Mouse (Mus musculus) large intestine, adult 2 months (tissue): ENCODE data around the gene 1700029I15Rik. TPM values are rescaled to one million over a fixed set of nuclear protein-coding genes. Genes with fewer than 3 reads are reported as not detected.

Experiments
- DNase-seq: peaks from one replicate; pipeline ENCODE4 v3.0.0-alpha.2; 2012; ENCODE audit warnings: low read depth, low spot score
- WGBS: fragments of 180-500 bp; shearing (Covaris S2); methylation state at CpG from one replicate; pipeline ENCODE4 v1.1.7; 2018; 5-methylcytosine and 5-hydroxymethylcytosine counted together
- polyA plus RNA-seq: library from polyadenylated mRNA; depleted of rRNA; stranded (reverse); fragments of >200 nt; gene quantifications from 2 replicates; pipeline ENCODE4 v1.2.3, GENCODE M21; 2012; rRNA removed

Gene 1700029I15Rik
- 3.5 and 5.9 TPM in 2 replicates for polyA plus RNA-seq

- 85% methylated on average over 5 of the region's 5 CpGs for WGBS
- DNase-seq: no peak
These were observed at the start of gene 1700029I15Rik for GRCm38 (mm10) chr2:92381901-92382588. TSS of gene 1700029I15Rik (plus strand) at chr2:92382538.

DNA sequence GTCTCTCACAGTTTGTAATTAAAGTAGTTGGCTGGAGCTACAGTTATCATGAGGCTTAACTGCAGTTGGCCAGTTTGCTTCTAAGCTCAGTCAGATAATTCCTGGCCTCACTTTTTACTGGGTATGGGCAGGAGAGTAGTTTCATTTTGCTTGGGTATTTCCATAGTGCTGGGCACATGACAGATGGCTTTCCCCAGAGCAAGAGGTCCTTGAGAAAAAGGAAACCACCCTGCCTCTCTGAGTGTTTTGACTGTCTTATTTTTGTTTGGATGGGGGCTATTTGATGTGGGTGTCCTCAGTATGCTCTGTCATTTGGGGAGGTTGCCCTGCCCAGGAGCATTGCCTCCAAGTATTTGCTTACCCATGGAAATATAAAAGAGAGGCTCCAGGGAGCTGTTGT is 39.9 kb upstream of the 1700029I15Rik start:
- no peak for DNase-seq

GRCm38 (mm10) chr2:92347191-92347590 is 35.1 kb upstream of the 1700029I15Rik start:
- WGBS: 88% methylated on average over 2 of the region's 2 CpGs
- no peak for DNase-seq

GRCm38 (mm10) chr2:92349589-92350425 is 32.5 kb upstream of the 1700029I15Rik start:
- WGBS: 67% methylated on average over 6 of the region's 6 CpGs
- no peak for DNase-seq

GRCm38 (mm10) chr2:92350686-92351085 is 31.7 kb upstream of the 1700029I15Rik start:
- no peak for DNase-seq
- WGBS: 79% methylated on average over 5 of the region's 5 CpGs

DNA sequence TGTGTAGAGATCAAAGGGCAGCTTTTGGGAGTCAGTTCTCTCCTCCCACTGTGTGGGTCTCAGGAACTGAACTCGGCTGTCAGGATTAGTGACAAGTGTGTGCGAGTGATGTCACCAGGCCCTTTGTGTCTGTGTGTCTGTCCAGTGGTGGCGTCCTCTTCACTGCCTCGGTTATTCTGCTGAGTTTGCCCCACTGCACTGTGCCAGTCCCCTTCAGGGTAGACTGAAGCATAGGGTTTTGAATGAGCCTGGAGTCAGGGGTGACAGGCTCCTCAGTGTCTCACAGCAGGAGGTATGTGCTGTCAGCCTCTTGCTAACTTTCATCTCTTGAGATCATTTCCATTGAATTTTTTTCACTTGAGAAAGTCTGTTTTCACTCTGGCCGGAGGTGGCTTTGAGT is 28.9 kb upstream of the 1700029I15Rik start:
- 78% methylated on average over 5 of the region's 5 CpGs for WGBS
- DNase-seq: no peak

GRCm38 (mm10) chr2:92354224-92354623 is 28.1 kb upstream of the 1700029I15Rik start:
- 33% methylated on average over 6 of the region's 6 CpGs for WGBS
- no peak for DNase-seq

- WGBS: 67% methylated on average over 2 of the region's 2 CpGs
- no peak for DNase-seq
These were observed 23.0 kb upstream of the 1700029I15Rik start for GRCm38 (mm10) chr2:92359301-92359700.

DNA sequence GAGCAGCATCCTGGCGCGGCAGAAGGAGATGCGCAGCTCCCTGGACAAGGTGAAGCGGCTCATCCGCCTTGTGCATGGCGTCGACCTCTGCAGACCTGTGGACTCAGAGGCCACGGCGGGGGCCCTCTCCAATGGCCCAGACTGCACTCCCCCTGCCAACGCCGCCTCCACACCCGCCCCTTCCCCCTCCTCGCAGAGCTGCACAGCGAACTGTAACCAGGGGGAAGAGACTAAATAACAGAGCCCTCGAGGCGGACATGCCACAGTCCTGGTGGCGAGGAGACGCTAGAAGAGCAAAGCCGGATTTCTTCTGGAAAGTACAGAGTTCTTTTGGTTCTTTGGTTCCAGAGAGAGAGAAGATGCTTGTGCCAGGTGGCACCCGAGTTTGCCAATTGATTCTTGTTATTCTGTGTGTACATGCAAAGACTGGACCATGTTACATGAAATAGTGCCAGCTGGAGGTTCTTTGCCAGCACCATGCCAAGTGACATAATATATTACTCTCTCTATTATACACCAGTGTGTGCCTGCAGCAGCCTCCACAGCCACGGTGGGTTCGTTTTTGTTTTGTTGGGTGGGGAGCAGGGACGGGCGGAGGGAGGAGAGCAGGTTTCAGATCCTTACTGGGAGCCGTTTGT is 22.0 kb upstream of the 1700029I15Rik start:
- no peak for DNase-seq
- 76% methylated on average over 25 of the region's 25 CpGs for WGBS

DNA sequence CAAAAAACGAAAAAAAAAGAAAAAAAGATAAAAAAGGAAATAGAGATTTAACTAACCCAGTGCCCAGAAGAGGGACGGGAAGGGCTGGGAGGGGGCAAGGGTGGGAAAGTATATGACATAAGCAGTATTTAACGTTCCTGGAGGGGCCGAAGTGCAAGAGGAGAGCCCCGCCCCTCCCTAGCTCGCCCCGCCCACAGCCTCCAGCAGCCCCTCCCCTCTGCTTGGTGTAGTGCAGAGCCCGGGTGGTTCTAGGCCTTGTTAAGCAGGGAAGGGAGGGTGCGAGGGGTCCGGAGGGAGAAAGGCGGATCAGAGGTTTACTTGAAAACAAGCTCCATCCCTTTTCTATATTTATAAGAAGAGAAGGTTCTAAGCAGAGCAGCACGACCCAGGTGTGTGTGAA is 21.4 kb upstream of the 1700029I15Rik start:
- DNase-seq: no peak
- 26% methylated on average over 12 of the region's 12 CpGs for WGBS

DNA sequence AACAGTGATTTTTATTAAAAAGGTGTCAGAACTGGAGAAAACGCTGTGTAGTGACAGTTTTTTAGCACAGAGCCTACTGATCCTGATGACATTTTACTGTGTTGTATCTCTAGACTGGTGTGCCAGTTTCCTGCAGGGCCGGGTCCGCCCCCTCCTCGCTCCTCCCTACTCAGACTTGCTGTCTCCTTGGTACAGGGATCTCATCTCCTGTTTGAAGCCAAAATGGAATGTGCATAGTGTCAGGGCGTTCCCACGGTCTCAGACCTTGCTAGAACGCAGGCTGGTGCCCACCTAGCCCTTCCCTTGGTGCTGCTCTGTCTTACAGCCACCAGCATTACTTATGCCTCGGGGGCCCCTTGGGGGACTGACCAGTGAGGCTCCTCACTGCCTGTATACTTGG is 20.5 kb upstream of the 1700029I15Rik start:
- no peak for DNase-seq
- 89% methylated on average over 8 of the region's 8 CpGs for WGBS

GRCm38 (mm10) chr2:92362571-92363228 is 19.6 kb upstream of the 1700029I15Rik start:
- no peak for DNase-seq
- 94% methylated on average over 6 of the region's 6 CpGs for WGBS

DNA sequence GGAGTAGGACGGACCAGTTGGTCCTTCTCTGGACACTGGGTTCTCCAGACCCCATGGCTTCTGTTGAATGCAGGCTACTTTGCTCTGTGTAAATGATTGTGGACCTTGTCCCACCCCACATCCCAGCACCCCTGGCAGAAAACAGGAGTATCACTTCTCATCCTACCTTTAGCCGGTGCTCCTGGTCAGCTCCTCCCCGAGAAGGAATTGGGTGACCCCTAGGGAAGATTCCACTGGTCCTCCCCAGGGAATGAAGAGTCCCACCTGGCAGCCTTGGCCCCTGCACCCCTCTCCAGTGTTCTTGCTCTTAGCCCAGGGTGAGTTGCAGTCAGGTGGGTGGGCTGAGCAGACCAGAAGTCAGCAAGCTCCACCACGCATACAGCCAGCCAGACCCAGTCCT is 18.3 kb upstream of the 1700029I15Rik start:
- 92% methylated on average over 4 of the region's 4 CpGs for WGBS
- no peak for DNase-seq

DNA sequence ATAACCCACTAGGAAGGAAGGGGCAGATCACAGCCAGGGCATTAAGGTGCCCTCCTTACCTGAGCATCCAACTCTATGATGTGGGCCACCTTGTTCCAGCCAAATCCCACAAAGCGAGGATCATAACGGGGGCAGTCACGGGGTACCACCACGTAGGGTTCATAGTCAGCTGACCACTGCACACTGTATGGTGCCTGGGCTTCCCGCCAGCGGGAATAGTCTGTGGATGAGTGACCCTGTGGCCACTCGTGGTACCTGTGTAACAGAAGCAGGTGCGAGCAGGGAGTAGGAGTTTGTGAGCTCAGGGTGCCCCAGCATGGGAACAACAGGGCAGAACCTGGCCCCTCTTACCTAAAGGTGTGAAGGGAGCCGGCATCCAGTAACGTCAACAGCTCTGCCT is 16.8 kb upstream of the 1700029I15Rik start:
- no peak for DNase-seq
- 90% methylated on average over 10 of the region's 10 CpGs for WGBS

- DNase-seq: no peak
- WGBS: 42% methylated on average over 20 of the region's 20 CpGs
These were observed 14.8 kb upstream of the 1700029I15Rik start for GRCm38 (mm10) chr2:92367383-92368029.

DNA sequence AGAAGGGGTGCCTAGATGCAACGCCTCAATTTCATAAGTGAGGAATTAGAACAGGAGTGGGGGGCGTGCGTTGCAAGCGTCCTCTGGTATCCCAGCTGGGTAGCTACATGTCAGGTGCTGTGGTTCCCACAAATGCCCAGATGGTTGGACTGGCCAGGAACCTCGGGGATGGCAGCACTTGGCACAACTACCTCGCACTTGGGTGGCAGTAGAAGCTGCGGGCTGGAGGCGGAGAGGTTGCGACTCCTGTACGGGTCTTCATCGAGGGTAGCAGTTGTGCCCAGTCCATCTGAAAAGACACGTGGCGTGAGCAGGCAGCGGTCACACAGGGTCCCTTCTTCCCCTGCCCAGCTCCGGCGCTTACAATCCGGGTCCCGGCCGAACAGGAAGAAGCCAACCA is 12.0 kb upstream of the 1700029I15Rik start:
- 9% methylated on average over 19 of the region's 19 CpGs for WGBS
- DNase-seq: no peak

GRCm38 (mm10) chr2:92370821-92371805 is 11.2 kb upstream of the 1700029I15Rik start:
- DNase-seq: no peak
- 5% methylated on average over 45 of the region's 45 CpGs for WGBS

- DNase-seq: no peak
- WGBS: 56% methylated on average over 10 of the region's 10 CpGs
These were observed 10.2 kb upstream of the 1700029I15Rik start for GRCm38 (mm10) chr2:92371971-92372690.
